Mouse (Mus musculus) right cerebral cortex, adult 2 months (tissue): ENCODE results near the gene Spo11.

ENCODE experiments used
- DNase-seq, 2 experiments: peaks; one replicate each; pipeline ENCODE4 v3.0.0; 2021 to 2022; ENCODE audit warnings: low spot score in 2 of 2

Gene Spo11

DNA sequence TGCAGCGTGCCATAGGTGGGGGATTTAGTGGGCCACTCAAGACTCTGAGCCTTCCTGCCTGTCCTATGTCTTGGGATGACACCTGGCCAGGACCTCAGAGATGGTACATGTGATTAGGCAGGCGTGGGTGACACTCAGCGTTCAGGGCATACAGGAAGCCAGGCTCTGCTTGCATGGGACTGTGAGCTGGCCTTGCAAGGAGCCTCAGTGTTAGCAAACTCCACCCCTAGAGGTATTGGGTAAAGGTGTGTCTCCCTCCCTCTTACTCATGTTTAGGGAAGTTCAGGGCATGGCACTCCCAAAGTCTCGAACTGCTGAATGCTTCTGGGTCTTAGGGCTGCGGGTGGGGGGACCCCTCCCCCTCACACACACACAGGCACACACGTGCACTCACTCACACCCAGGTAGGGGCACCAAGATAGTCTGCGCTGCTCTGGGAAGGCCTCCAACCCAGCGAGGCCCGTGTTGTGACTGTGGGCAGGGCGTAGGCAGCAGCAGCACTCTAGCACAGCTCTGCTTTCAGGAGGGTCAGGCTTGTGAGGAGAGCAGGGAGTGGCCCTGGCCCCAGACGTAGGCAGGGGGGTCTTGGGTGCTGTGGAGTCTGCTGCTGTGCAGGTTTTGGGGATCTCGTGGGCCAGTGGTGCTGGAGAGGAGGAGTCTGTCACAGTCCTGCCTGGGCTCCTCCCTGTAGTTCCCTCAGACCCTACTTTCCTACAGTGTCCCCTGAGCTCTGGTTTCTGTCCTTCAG, 53.3 kb downstream of the Spo11 start:
- no peak for DNase-seq

GRCm38 (mm10) chr2:173033531-173033930, 56.0 kb downstream of the Spo11 start:
- no peak for DNase-seq

GRCm38 (mm10) chr2:173034998-173035397, 57.5 kb downstream of the Spo11 start:
- no peak for DNase-seq

- DNase-seq: no peak
These were observed 58.2 kb downstream of the Spo11 start for GRCm38 (mm10) chr2:173035653-173036052.

GRCm38 (mm10) chr2:173036055-173036454, 58.6 kb downstream of the Spo11 start:
- no peak for DNase-seq

DNA sequence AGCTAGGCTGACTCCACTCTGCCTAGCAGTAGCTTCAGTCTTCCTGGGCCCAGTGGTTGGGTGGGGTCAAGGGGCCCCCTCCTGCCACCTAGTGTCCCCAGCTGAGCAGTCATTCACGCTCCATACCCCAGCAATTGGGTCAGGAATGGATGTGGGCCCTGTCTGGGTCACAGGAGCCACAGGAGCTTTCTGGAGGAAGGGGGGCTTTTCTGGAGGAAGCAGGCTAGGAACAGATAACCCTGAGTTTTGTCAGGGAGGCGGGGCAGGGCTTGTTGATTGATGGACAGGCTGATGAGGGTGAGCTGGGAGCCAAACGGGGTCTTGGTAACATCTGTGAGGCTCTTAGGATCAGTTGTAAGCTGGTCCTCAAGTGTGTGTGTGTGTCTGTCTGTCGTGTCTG, 59.1 kb downstream of the Spo11 start:
- DNase-seq: no peak

DNA sequence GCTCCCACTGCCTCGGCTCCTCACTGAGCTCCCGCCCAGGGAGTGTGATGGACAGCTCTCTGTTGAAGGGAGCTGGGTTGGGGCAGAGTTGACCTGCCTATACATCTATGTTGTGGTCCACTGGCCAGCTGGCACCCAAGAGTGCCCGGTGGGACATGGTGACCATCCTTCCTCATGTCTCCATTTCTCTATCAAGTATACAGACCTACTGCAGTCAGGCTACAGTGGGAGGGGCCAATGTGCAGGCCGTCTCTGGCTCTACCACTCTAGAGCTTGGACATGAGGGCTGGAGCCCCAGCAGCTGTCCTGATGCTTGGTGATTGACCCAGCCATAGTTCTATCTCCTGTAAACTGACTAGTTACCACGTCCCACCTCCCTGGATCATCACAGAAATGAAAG, 59.8 kb downstream of the Spo11 start:
- DNase-seq: no peak

GRCm38 (mm10) chr2:173037827-173038607, 60.5 kb downstream of the Spo11 start:
- DNase-seq: no peak

- DNase-seq: no peak
These were observed 61.5 kb downstream of the Spo11 start for GRCm38 (mm10) chr2:173039041-173039440.

DNA sequence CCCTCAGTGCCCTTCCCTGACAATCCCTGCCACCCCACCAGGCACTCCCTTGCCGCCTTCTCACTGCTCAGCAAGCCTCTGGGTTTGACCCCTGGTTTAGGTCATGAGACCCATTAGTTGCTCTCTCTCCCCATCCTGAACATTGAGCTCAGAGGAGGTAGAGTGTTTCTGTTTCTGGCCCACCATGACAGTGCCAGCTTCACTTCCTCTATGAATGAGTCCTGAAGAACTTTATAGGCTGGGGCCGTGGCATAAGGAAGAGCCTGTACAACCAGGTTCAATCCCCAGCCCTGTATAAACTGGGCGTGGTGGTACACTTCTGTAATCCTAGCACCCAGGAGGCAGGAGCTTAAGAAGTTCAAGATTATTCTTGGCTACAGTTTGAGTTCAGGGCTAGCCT, 63.3 kb downstream of the Spo11 start:
- no peak for DNase-seq

DNA sequence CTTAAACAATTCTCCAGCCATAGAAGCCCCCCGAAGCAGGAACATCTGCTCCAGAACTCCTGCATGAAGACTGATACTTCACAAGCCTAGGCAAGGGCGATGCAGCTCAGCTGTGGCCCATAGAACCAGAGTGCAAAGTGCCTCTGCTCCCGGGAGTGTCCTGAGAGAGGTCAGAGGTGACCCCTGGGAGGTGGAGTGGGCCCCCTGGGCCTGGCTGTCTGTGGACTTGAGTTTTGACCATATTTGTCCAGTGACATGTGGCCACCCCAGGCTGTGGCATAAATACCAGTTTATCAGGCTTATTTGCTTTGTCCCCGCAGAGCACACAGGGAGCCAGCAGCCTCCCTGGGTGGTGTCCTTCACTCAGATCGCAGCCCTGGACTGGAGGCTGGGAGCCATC, 63.7 kb downstream of the Spo11 start:
- no peak for DNase-seq

- DNase-seq: no peak
These were observed 64.4 kb downstream of the Spo11 start for GRCm38 (mm10) chr2:173041893-173042292.

- DNase-seq: no peak
These were observed 65.1 kb downstream of the Spo11 start for GRCm38 (mm10) chr2:173042504-173043162.
